27 mouse cellular contexts compared by ENCODE assay signal in genomic region chr4:133628517-133628916, GRCm38 (mm10). TPM values are rescaled to one million over a fixed set of nuclear protein-coding genes. Genes with fewer than 3 reads are reported as not detected.
DNase-seq lines count a peak whose midpoint lies in the region; ATAC-seq lines count a peak whose summit lies in the region.
"Had no signal": no experiment of that assay in that cellular context is flagged by ENCODE, and none has a peak within 500 bp of the region (broad histone marks: within the 10 kb centered on the region; RNA-seq: fewer than 3 reads in every experiment).

No protein-coding gene starts in this region.

- no peaks in the 10 kb centered on the region for H3K27me3 ChIP-seq in splenic B cell, adult 2 months (ENCODE audit: control insufficient read depth, insufficient read depth, low read length, poor library complexity, severe bottlenecking)
- no peaks in the 10 kb centered on the region for H3K27me3 ChIP-seq in midbrain, embryonic 14.5 days (ENCODE audit: control insufficient read depth, insufficient read depth, low read length)
- H3K27me3 ChIP-seq: embryonic facial prominence, embryonic 13.5 days; forebrain, embryonic 12.5 days; forebrain, embryonic 15.5 days; heart, embryonic 13.5 days; hindbrain, embryonic 12.5 days; hindbrain, embryonic 15.5 days had no signal

- no peaks in the 10 kb centered on the region for H3K9me3 ChIP-seq in midbrain, embryonic 14.5 days (ENCODE audit: control insufficient read depth, low read length)
- H3K9me3 ChIP-seq: embryonic facial prominence, embryonic 10.5 days; embryonic facial prominence, embryonic 13.5 days; forebrain, embryonic 12.5 days; forebrain, embryonic 15.5 days; heart, embryonic 10.5 days; heart, embryonic 13.5 days; hindbrain, embryonic 12.5 days; hindbrain, embryonic 15.5 days had no signal

- no peak overlapping the region for H3K9ac ChIP-seq in midbrain, embryonic 14.5 days (replicated peaks; ENCODE audit: low read length)
- H3K9ac ChIP-seq: embryonic facial prominence, embryonic 13.5 days; forebrain, embryonic 12.5 days; forebrain, embryonic 15.5 days; heart, embryonic 13.5 days; hindbrain, embryonic 12.5 days; hindbrain, embryonic 15.5 days had no signal

- H3K36me3 ChIP-seq in splenic B cell, adult 2 months (ENCODE audit: control insufficient read depth, insufficient read depth, low read length, poor library complexity, severe bottlenecking): no peaks in the 10 kb centered on the region; the same call in 1 of the 2 replicates
- peaks cover 34% of the 10 kb centered on the region for H3K36me3 ChIP-seq in midbrain, embryonic 14.5 days (ENCODE audit: control insufficient read depth, insufficient read depth, low read length)

- peak; percentile 24 for DNase-seq in cerebellum, adult 9-11 months
- DNase-seq in cerebellum, adult 11 months: no peak
- DNase-seq in 416B (ENCODE audit: low read depth): peak; percentile 76
- DNase-seq in splenic B cell, adult 2 months (ENCODE audit: low read depth, low spot score): peak; percentile 48
- no peak for DNase-seq in midbrain, embryonic 14.5 days
- DNase-seq in ovary, postnatal 36 days (ENCODE audit: low spot score): no peak
- DNase-seq: adrenal gland, adult 8-10 months; adrenal gland, postnatal 25 days; cerebellum, adult 2 months; cerebellum, postnatal 10 days; cerebellum, postnatal 36 days; embryo, embryonic 11 days; gastrocnemius, postnatal 10 days; gastrocnemius, postnatal 36 days; heart, adult 2 months; heart, postnatal 14 days; heart, postnatal 4 days had no signal

- no peak overlapping the region for H3K4me2 ChIP-seq in midbrain, embryonic 14.5 days (ENCODE audit: low read length)
- H3K4me2 ChIP-seq: embryonic facial prominence, embryonic 13.5 days; forebrain, embryonic 12.5 days; forebrain, embryonic 15.5 days; heart, embryonic 13.5 days; hindbrain, embryonic 12.5 days; hindbrain, embryonic 15.5 days had no signal

- peaks cover 39% of the 10 kb centered on the region for H3K4me1 ChIP-seq in brown adipose tissue, adult 24 weeks (ENCODE audit: control insufficient read depth, insufficient read depth, insufficient read length, low read length)
- H3K4me1 ChIP-seq in midbrain, embryonic 14.5 days (ENCODE audit: control insufficient read depth, insufficient read depth, low read length): peaks cover 10% of the 10 kb centered on the region

- H3K27ac ChIP-seq in brown adipose tissue, adult 24 weeks (replicated peaks; ENCODE audit: low read depth, low read length): peak overlapping the region; percentile 25; the same call in 1 of the 2 replicates
- H3K27ac ChIP-seq in midbrain, embryonic 14.5 days (replicated peaks; ENCODE audit: low read depth, low read length): no peak overlapping the region
- H3K27ac ChIP-seq: embryonic facial prominence, embryonic 10.5 days; embryonic facial prominence, embryonic 13.5 days; forebrain, embryonic 12.5 days; forebrain, embryonic 15.5 days; heart, embryonic 10.5 days; heart, embryonic 13.5 days; hindbrain, embryonic 12.5 days; hindbrain, embryonic 15.5 days had no signal

- H3K4me3 ChIP-seq in brown adipose tissue, adult 24 weeks (ENCODE audit: insufficient read depth, low read depth, low read length): no peak overlapping the region
- no peak overlapping the region for H3K4me3 ChIP-seq in midbrain, embryonic 14.5 days (replicated peaks; ENCODE audit: low read depth, low read length)
- H3K4me3 ChIP-seq: embryonic facial prominence, embryonic 10.5 days; embryonic facial prominence, embryonic 13.5 days; erythroblast, embryonic 14.5 days; forebrain, embryonic 12.5 days; forebrain, embryonic 15.5 days; heart, adult 2 months; heart, embryonic 10.5 days; heart, embryonic 13.5 days; hindbrain, embryonic 12.5 days; hindbrain, embryonic 15.5 days had no signal

- ATAC-seq in midbrain, embryonic 14.5 days (ENCODE audit: low FRiP score, low TSS enrichment): no peak
- ATAC-seq: forebrain, embryonic 15.5 days had no signal

- WGBS in midbrain, embryonic 14.5 days: 82% methylated on average over 2 of the region's 2 CpGs

RNA-seq across cellular contexts. Expression of gene Zdhhc18, which starts 21.4 kb away (rescaled TPM):
- polyA plus RNA-seq in brown adipose tissue, adult 24 weeks (2012; ENCODE audit: insufficient read depth, insufficient read length, missing spikeins): 9.4 and 10.6 TPM in 2 replicates
- 3.8 and 5.8 TPM in 2 replicates for polyA plus RNA-seq in midbrain, embryonic 14.5 days (2014; fragmentation: Nextera tagmentation; extraction: Ambion mirVana)

RNA-seq across cellular contexts. Expression of gene Sfn, which starts 26.5 kb away (rescaled TPM):
- polyA plus RNA-seq in brown adipose tissue, adult 24 weeks (2012; ENCODE audit: insufficient read depth, insufficient read length, missing spikeins): 1.2 and 1.3 TPM in 2 replicates
- polyA plus RNA-seq in midbrain, embryonic 14.5 days (2014; fragmentation: Nextera tagmentation; extraction: Ambion mirVana): 0.88 and 1.3 TPM in 2 replicates

RNA-seq across cellular contexts. Expression of gene Pigv, which starts 43.9 kb away (rescaled TPM):
- polyA plus RNA-seq in brown adipose tissue, adult 24 weeks (2012; ENCODE audit: insufficient read depth, insufficient read length, missing spikeins): 4.6 and 5.9 TPM in 2 replicates
- polyA plus RNA-seq in midbrain, embryonic 14.5 days (2014; fragmentation: Nextera tagmentation; extraction: Ambion mirVana): 9.4 and 10.8 TPM in 2 replicates

RNA-seq across cellular contexts. Expression of gene Gpn2, which starts 44.4 kb away (rescaled TPM):
- polyA plus RNA-seq in brown adipose tissue, adult 24 weeks (2012; ENCODE audit: insufficient read depth, insufficient read length, missing spikeins): 8.1 TPM in 2 replicates
- 20.3 and 21.4 TPM in 2 replicates for polyA plus RNA-seq in midbrain, embryonic 14.5 days (2014; fragmentation: Nextera tagmentation; extraction: Ambion mirVana)

RNA-seq across cellular contexts. Expression of gene Gpatch3, which starts 54.0 kb away (rescaled TPM):
- polyA plus RNA-seq in brown adipose tissue, adult 24 weeks (2012; ENCODE audit: insufficient read depth, insufficient read length, missing spikeins): 0.96 and 1.5 TPM in 2 replicates
- 6.4 and 7.3 TPM in 2 replicates for polyA plus RNA-seq in midbrain, embryonic 14.5 days (2014; fragmentation: Nextera tagmentation; extraction: Ambion mirVana)

Comparison
In these comparisons a context has a peak if more than half of its experiments do, and no peak if none do; other contexts are left out.
1. DNase-seq: peak in cerebellum, adult 9-11 months (single experiment), 416B (single experiment) and splenic B cell, adult 2 months (single experiment); none in cerebellum, adult 11 months (single experiment), midbrain, embryonic 14.5 days (single experiment) and ovary, postnatal 36 days (single experiment).